Comparison of ENCODE assay signal across 23 mouse cellular contexts in genomic region chr7:102916405-102916804, GRCm38 (mm10). TPM values are rescaled to one million over a fixed set of nuclear protein-coding genes. Genes with fewer than 3 reads are reported as not detected.
"Had no signal": no experiment of that assay in that cellular context is flagged by ENCODE, and none has a peak within 500 bp of the region (broad histone marks: within the 10 kb centered on the region; RNA-seq: fewer than 3 reads in every experiment).

No protein-coding gene starts in this region.

- H3K9me3 ChIP-seq: limb, embryonic 12.5 days; limb, embryonic 15.5 days; lung, embryonic 15.5 days; stomach, embryonic 15.5 days had no signal

- H3K36me3 ChIP-seq: limb, embryonic 12.5 days; limb, embryonic 15.5 days; lung, embryonic 15.5 days; stomach, embryonic 15.5 days had no signal

- H3K27ac ChIP-seq: limb, embryonic 12.5 days; limb, embryonic 15.5 days; liver, embryonic 14.5 days; lung, embryonic 15.5 days; stomach, embryonic 15.5 days had no signal

- H3K4me3 ChIP-seq: limb, embryonic 12.5 days; limb, embryonic 15.5 days; lung, embryonic 15.5 days; stomach, embryonic 15.5 days had no signal

- H3K4me1 ChIP-seq: limb, embryonic 12.5 days; limb, embryonic 15.5 days; lung, embryonic 15.5 days; stomach, embryonic 15.5 days had no signal

- ATAC-seq: liver, postnatal 0 days had no signal

- DNase-seq: kidney, adult 9 months; kidney, postnatal 14 days; kidney, postnatal 4 days; left cerebral cortex, postnatal 4 days; liver, postnatal 0 days; lung, postnatal 10 days; lung, postnatal 36 days; midbrain, embryonic 14.5 days; retina, postnatal 1 day; right cerebral cortex, postnatal 25 days; spleen, adult 18-20 months; thymus, postnatal 25 days had no signal

- H3K9ac ChIP-seq: limb, embryonic 12.5 days; limb, embryonic 15.5 days; liver, embryonic 14.5 days; liver, postnatal 0 days; lung, embryonic 15.5 days; stomach, embryonic 15.5 days had no signal

- H3K27me3 ChIP-seq: limb, embryonic 12.5 days; limb, embryonic 15.5 days; lung, embryonic 15.5 days; stomach, embryonic 15.5 days had no signal

- H3K4me2 ChIP-seq: limb, embryonic 12.5 days; limb, embryonic 15.5 days; liver, embryonic 11.5 days; lung, embryonic 15.5 days; midbrain, embryonic 11.5 days; stomach, embryonic 15.5 days had no signal

RNA-seq across cellular contexts. Expression of gene Olfr571, which starts 0.9 kb away (rescaled TPM):
- polyA plus RNA-seq: kidney, embryonic 16.5 days; limb, embryonic 12.5 days; limb, embryonic 15.5 days; liver, embryonic 11.5 days; liver, embryonic 14.5 days; liver, postnatal 0 days; lung, embryonic 15.5 days; midbrain, embryonic 14.5 days; midbrain, postnatal 0 days; neural tube, embryonic 11.5 days; stomach, embryonic 15.5 days; thymus, postnatal 0 days had no signal

RNA-seq across cellular contexts. Expression of gene Olfr572, which starts 7.8 kb away (rescaled TPM):
- polyA plus RNA-seq: kidney, embryonic 16.5 days; limb, embryonic 12.5 days; limb, embryonic 15.5 days; liver, embryonic 11.5 days; liver, embryonic 14.5 days; liver, postnatal 0 days; lung, embryonic 15.5 days; midbrain, embryonic 11.5 days; midbrain, embryonic 14.5 days; midbrain, postnatal 0 days; neural tube, embryonic 11.5 days; stomach, embryonic 15.5 days; thymus, postnatal 0 days had no signal

RNA-seq across cellular contexts. Expression of gene Olfr570, which starts 22.0 kb away (rescaled TPM):
- polyA plus RNA-seq: kidney, embryonic 16.5 days; limb, embryonic 12.5 days; limb, embryonic 15.5 days; liver, embryonic 11.5 days; liver, embryonic 14.5 days; liver, postnatal 0 days; lung, embryonic 15.5 days; midbrain, embryonic 11.5 days; midbrain, embryonic 14.5 days; midbrain, postnatal 0 days; neural tube, embryonic 11.5 days; stomach, embryonic 15.5 days; thymus, postnatal 0 days had no signal

RNA-seq across cellular contexts. Expression of gene Olfr569, which starts 25.7 kb away (rescaled TPM):
- polyA plus RNA-seq: kidney, embryonic 16.5 days; limb, embryonic 12.5 days; limb, embryonic 15.5 days; liver, embryonic 11.5 days; liver, embryonic 14.5 days; liver, postnatal 0 days; lung, embryonic 15.5 days; midbrain, embryonic 11.5 days; midbrain, embryonic 14.5 days; midbrain, postnatal 0 days; neural tube, embryonic 11.5 days; stomach, embryonic 15.5 days; thymus, postnatal 0 days had no signal

RNA-seq across cellular contexts. Expression of gene Olfr573-ps1, which starts 26.0 kb away (rescaled TPM):
- polyA plus RNA-seq: kidney, embryonic 16.5 days; limb, embryonic 12.5 days; limb, embryonic 15.5 days; liver, embryonic 11.5 days; liver, embryonic 14.5 days; liver, postnatal 0 days; lung, embryonic 15.5 days; midbrain, embryonic 11.5 days; midbrain, embryonic 14.5 days; midbrain, postnatal 0 days; neural tube, embryonic 11.5 days; stomach, embryonic 15.5 days; thymus, postnatal 0 days had no signal
